Mouse (Mus musculus) left cerebral cortex, postnatal 36 days (tissue): Measurements from ENCODE around the gene Mthfd1l. TPM values are rescaled to one million over a fixed set of nuclear protein-coding genes. Genes with fewer than 3 reads are reported as not detected.

Experiments
- DNase-seq, 2 experiments: peaks; one replicate each; pipeline ENCODE4 v3.0.0; 2021 to 2022; ENCODE audit warnings: low spot score in 2 of 2, mixed read lengths in 1 of 2
- intact Hi-C: fragments of 180-260 bp; cut with DNase I; formaldehyde crosslinking; loops from one replicate; pipeline ENCODE4 v1.15.1; 2025
- total RNA-seq, 2 experiments: library from RNA; stranded (reverse); gene quantifications; 2 replicates each; pipeline ENCODE4 v1.2.3; 2021

Gene Mthfd1l
- total RNA-seq, 2 experiments from 2014 or later, result 12.3 to 13.0 TPM

- no peak for DNase-seq
- intact Hi-C loops, result no loop called here
Measured at GRCm38 (mm10) chr10:4132735-4133134, 159.8 kb downstream of the Mthfd1l start.

- DNase-seq, result no peak
- intact Hi-C loops, result no loop called here
Measured at GRCm38 (mm10) chr10:4135100-4135764, 162.3 kb downstream of the Mthfd1l start.

- DNase-seq, result no peak
Measured at GRCm38 (mm10) chr10:4139531-4139930, 166.6 kb downstream of the Mthfd1l start.

GRCm38 (mm10) chr10:4141689-4142088 is 168.8 kb downstream of the Mthfd1l start:
- DNase-seq, result no peak
- intact Hi-C loops, result no loop called here

More at GRCm38 (mm10) chr10:4139531-4139930, 166.6 kb downstream of the Mthfd1l start:
- intact Hi-C loops, result no loop called here

GRCm38 (mm10) chr10:4142816-4143215 is 169.9 kb downstream of the Mthfd1l start:
- no peak for DNase-seq
- intact Hi-C loops, result no loop called here

- DNase-seq, result no peak
- intact Hi-C loops, result no loop called here
Measured at GRCm38 (mm10) chr10:4143381-4143780, 170.5 kb downstream of the Mthfd1l start.

GRCm38 (mm10) chr10:4145080-4145807 is 172.3 kb downstream of the Mthfd1l start:
- intact Hi-C loops, result no loop called here
- no peak for DNase-seq

GRCm38 (mm10) chr10:4146947-4147346 is 174.0 kb downstream of the Mthfd1l start:
- DNase-seq, result no peak
- intact Hi-C loops, result no loop called here

GRCm38 (mm10) chr10:4151159-4151558 is 178.2 kb downstream of the Mthfd1l start:
- intact Hi-C loops, result no loop called here
- DNase-seq, result no peak

- no peak for DNase-seq
- intact Hi-C loops, result no loop called here
Measured at GRCm38 (mm10) chr10:4151862-4152776, 179.2 kb downstream of the Mthfd1l start.

GRCm38 (mm10) chr10:4153031-4153430 is 180.1 kb downstream of the Mthfd1l start:
- intact Hi-C loops, result no loop called here
- no peak for DNase-seq

GRCm38 (mm10) chr10:4154035-4154434 is 181.1 kb downstream of the Mthfd1l start:
- no peak for DNase-seq
- intact Hi-C loops, result no loop called here

GRCm38 (mm10) chr10:4155521-4155920 is 182.6 kb downstream of the Mthfd1l start:
- no peak for DNase-seq
- intact Hi-C loops, result no loop called here

GRCm38 (mm10) chr10:4158533-4158932 is 185.6 kb downstream of the Mthfd1l start:
- DNase-seq, result no peak
- intact Hi-C loops, result no loop called here

GRCm38 (mm10) chr10:4159541-4160090 is 186.7 kb downstream of the Mthfd1l start:
- no peak for DNase-seq
- intact Hi-C loops, result no loop called here

GRCm38 (mm10) chr10:4160242-4160785 is 187.4 kb downstream of the Mthfd1l start:
- no peak for DNase-seq
- intact Hi-C loops, result no loop called here

- intact Hi-C loops, result no loop called here
Measured at GRCm38 (mm10) chr10:4162049-4162448, 189.1 kb downstream of the Mthfd1l start.

GRCm38 (mm10) chr10:4162976-4163375 is 190.1 kb downstream of the Mthfd1l start:
- intact Hi-C loops, result no loop called here
- DNase-seq, result no peak

More at GRCm38 (mm10) chr10:4162049-4162448, 189.1 kb downstream of the Mthfd1l start:
- DNase-seq, result no peak

GRCm38 (mm10) chr10:4164681-4165080 is 191.8 kb downstream of the Mthfd1l start:
- intact Hi-C loops, result no loop called here

More at GRCm38 (mm10) chr10:4164681-4165080, 191.8 kb downstream of the Mthfd1l start:
- DNase-seq, result no peak
